Mouse (Mus musculus) ES-Bruce4 (cell line): Measurements from ENCODE around the gene Ndufb6.

Experiments
- CTCF ChIP-seq: IDR thresholded peaks from one replicate; pipeline ENCODE4 v1.8.1; 2011; ENCODE audit warnings: low read depth, low read length
- POLR2A ChIP-seq: IDR thresholded peaks from one replicate; pipeline ENCODE4 v1.8.1; 2011; ENCODE audit warnings: low read length; ENCODE audit not compliant: insufficient read depth

GRCm38 (mm10) chr4:40234256-40234655 lies 45.0 kb downstream of the Ndufb6 start:
- TF ChIP-seq POLR2A (no peak), CTCF (no peak)
